Mouse (Mus musculus) intestine, embryonic 14.5 days (tissue): ENCODE measurements around the gene Mapkapk5. TPM values are rescaled to one million over a fixed set of nuclear protein-coding genes. Genes with fewer than 3 reads are reported as not detected.

ENCODE experiments used
- ATAC-seq: fragments of 200-750 bp; cut with Nextera tagmentation; replicated peaks from 2 replicates; pipeline ENCODE4 v1.8.0; 2017; ENCODE audit warnings: low read depth, moderate number of reproducible peaks, moderate TSS enrichment, moderate library complexity; ENCODE audit not compliant: low FRiP score, low TSS enrichment
- DNase-seq: peaks from one replicate; pipeline ENCODE4 v3.0.0-alpha.2; 2018; ENCODE audit warnings: low spot score
- H3K27ac ChIP-seq: fragments of 300-500 bp; sonication (generic); 2 replicates; pipeline ENCODE4 v1.5.1; 2014; ENCODE audit warnings: low read depth, mild to moderate bottlenecking, control low read depth
- H3K27me3 ChIP-seq: fragments of 300-500 bp; sonication (generic); replicated peaks from 2 replicates; pipeline ENCODE4 v1.6.1; 2014; ENCODE audit warnings: low read length, control low read depth; ENCODE audit not compliant: control insufficient read depth, insufficient read depth
- H3K36me3 ChIP-seq: fragments of 300-500 bp; sonication (generic); 2 replicates; pipeline ENCODE4 v1.6.1; 2014; ENCODE audit warnings: low read length, control low read depth; ENCODE audit not compliant: control insufficient read depth, insufficient read depth
- H3K4me1 ChIP-seq: fragments of 300-500 bp; sonication (generic); replicated peaks from 2 replicates; pipeline ENCODE4 v1.6.1; 2014; ENCODE audit warnings: low read length, control low read depth, mixed read lengths; ENCODE audit not compliant: control insufficient read depth, insufficient read depth
- H3K4me2 ChIP-seq: fragments of 300-500 bp; sonication (generic); 2 replicates; pipeline ENCODE4 v1.6.1; 2014; ENCODE audit warnings: low read length
- H3K4me3 ChIP-seq: fragments of 300-500 bp; sonication (generic); 2 replicates; pipeline ENCODE4 v1.5.1; 2014; ENCODE audit warnings: low read depth, low read length, control low read depth, mixed read lengths
- H3K9ac ChIP-seq: fragments of 300-500 bp; sonication (generic); 2 replicates; pipeline ENCODE4 v1.6.1; 2014; ENCODE audit warnings: mild to moderate bottlenecking, low read length
- H3K9me3 ChIP-seq: fragments of 300-500 bp; sonication (generic); 2 replicates; pipeline ENCODE4 v1.6.1; 2016; ENCODE audit warnings: low read length, control low read depth; ENCODE audit not compliant: control insufficient read depth
- WGBS: fragments of 180-500 bp; shearing (Covaris S2); extraction: QIAGEN DNeasy Blood & Tissue Kit; methylation state at CpG from one replicate; pipeline ENCODE4 v1.1.7; 2014; 5-methylcytosine and 5-hydroxymethylcytosine counted together
- polyA plus RNA-seq: library from polyadenylated mRNA; unstranded; fragments of >200 nt; fragmentation: Nextera tagmentation; extraction: Ambion mirVana; gene quantifications from 2 replicates; pipeline ENCODE4 v1.2.1, GENCODE M21; 2014

The Mapkapk5 gene
- polyA plus RNA-seq, 1 experiment from 2014 or later: 48.8 TPM

DNA sequence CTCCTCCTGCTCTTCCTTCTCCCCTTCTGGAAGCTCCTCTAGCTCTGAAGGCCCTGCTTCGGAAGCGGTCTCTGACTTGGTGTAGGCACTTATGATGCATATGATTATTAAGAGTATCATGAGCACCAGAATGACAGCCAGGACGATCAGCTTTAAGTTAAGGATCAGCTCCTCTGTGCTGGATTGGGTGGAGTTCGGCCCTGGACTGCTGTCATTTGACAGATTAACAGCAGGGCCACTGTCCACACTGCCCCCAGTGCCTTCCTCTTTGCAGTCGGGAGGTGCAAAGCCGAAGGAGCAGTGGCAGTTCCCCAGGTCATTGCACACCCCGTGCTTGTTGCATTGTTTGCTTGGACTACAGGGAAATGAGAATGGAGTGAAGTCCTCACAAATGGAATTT, 45.0 kb downstream of the Mapkapk5 start:
- Histone ChIP-seq H3K4me2 (no peak overlapping the region), H3K36me3 (no peaks in the 10 kb centered on the region), H3K4me1 (no peaks in the 10 kb centered on the region), H3K9me3 (no peaks in the 10 kb centered on the region), H3K27me3 (no peaks in the 10 kb centered on the region), H3K27ac (no peak overlapping the region), H3K9ac (no peak overlapping the region), H3K4me3 (no peak overlapping the region)
- ATAC-seq (no peak), DNase-seq (no peak)
- 47% methylated on average over 7 of the region's 7 CpGs for WGBS

DNA sequence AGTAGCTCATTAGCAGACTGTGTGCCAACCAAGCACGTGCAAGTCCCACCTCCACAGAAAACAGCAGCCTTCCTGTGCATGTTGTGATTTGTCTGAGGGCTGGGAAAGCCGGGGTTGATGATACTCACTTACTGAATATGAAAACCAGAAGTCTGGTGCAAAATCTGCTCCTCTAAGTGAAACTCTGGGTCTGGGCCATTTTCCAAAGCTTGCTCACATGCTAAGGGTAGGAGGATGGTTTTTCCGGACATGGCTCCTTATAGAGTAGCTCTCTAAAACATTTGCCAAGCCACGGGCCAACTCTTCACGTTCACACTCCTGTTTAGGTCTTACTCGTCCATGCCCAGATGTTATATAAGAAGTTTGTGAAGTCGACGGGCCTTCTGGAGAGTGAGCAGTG, 52.4 kb downstream of the Mapkapk5 start:
- Histone ChIP-seq H3K36me3 (no peaks in the 10 kb centered on the region), H3K9ac (no peak overlapping the region), H3K27me3 (no peaks in the 10 kb centered on the region), H3K27ac (no peak overlapping the region), H3K9me3 (no peaks in the 10 kb centered on the region), H3K4me2 (no peak overlapping the region), H3K4me1 (no peaks in the 10 kb centered on the region), H3K4me3 (no peak overlapping the region)
- DNase-seq (no peak), ATAC-seq (no peak)
- WGBS: 76% methylated on average over 8 of the region's 8 CpGs

DNA sequence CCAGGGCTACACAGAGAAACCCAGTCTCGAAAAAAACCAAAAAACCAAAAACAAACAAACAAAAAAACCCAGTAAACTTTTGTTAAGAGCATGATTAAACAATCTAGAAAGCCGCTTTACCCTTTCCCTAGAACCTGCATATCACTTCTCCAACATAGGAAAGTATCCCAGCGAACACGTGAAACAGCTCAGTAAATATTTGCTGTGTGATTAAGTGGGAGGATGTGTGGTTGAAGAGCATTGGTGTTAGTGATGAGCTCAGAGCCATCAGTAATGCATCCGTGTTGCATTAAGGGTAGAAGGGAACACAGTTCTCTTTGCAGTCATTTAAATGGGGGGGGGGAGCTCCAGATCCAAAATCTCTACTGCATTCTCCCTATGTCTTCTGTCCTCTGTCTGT, 60.9 kb downstream of the Mapkapk5 start:
- no peak for DNase-seq
- H3K4me3 ChIP-seq: no peak overlapping the region
- no peak for ATAC-seq
- no peaks in the 10 kb centered on the region for H3K36me3 ChIP-seq
- 68% methylated on average over 5 of the region's 5 CpGs for WGBS
- H3K9ac ChIP-seq: no peak overlapping the region
- no peaks in the 10 kb centered on the region for H3K9me3 ChIP-seq
- H3K27ac ChIP-seq: no peak overlapping the region
- no peak overlapping the region for H3K4me2 ChIP-seq
- no peaks in the 10 kb centered on the region for H3K27me3 ChIP-seq
- H3K4me1 ChIP-seq: no peaks in the 10 kb centered on the region

DNA sequence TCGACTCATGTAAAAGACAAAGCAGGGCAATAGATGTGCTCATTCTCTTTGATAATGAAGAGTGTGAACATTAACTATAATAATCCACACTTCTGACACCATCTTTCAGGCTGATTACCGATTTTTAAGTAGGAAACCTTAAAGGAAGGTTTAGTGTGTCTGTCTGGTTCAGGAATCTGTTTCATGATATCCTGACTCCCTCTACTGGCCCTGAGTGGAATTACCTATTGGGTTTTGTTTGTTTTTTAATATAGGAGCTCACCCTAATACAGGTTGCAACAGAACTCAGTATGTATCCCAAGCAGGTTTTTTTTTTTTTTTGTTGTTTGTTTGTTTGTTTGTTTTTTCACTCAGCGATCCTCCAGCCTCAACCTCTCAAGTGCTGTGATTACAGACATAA, 68.0 kb downstream of the Mapkapk5 start:
- ATAC-seq (no peak), DNase-seq (no peak)
- no peak overlapping the region for H3K4me2 ChIP-seq
- no peaks in the 10 kb centered on the region for H3K36me3 ChIP-seq
- no peak overlapping the region for H3K4me3 ChIP-seq
- no peaks in the 10 kb centered on the region for H3K27me3 ChIP-seq
- WGBS: 29% methylated on average over 3 of the region's 3 CpGs
- H3K27ac ChIP-seq: no peak overlapping the region
- no peaks in the 10 kb centered on the region for H3K9me3 ChIP-seq
- no peak overlapping the region for H3K9ac ChIP-seq
- no peaks in the 10 kb centered on the region for H3K4me1 ChIP-seq

DNA sequence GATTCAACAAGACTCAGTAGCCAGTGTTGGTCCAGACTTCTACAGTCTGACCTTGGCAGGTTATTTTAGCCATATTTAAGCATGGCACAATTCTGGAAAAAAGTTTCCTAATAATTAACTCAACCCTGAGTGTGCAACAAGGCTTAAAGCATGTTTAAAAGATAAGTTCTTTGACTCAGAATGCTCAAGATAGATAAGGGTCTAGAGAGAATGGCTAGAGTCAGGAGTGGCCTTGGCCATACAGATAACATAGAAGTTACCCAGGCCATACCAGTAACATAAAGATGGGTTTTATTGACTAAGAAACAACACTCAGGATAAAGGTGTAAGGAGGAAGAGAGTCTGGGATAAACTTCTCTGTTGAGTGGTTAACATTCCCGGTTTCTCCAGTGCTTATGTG, 69.7 kb downstream of the Mapkapk5 start:
- Histone ChIP-seq H3K36me3 (no peaks in the 10 kb centered on the region), H3K4me1 (no peaks in the 10 kb centered on the region), H3K4me2 (no peak overlapping the region), H3K4me3 (no peak overlapping the region), H3K9me3 (no peaks in the 10 kb centered on the region), H3K27ac (no peak overlapping the region), H3K9ac (no peak overlapping the region), H3K27me3 (no peaks in the 10 kb centered on the region)
- ATAC-seq: no peak
- DNase-seq: no peak
- 74% methylated on average over 1 of the region's 1 CpGs for WGBS

Other genes with a start within 250 kb of the Mapkapk5 start
- 72.4 and 74.9 TPM in 2 replicates for gene Trafd1, start 160.3 kb downstream of the Mapkapk5 start, polyA plus RNA-seq
- gene Naa25, start 148.0 kb downstream of the Mapkapk5 start, polyA plus RNA-seq: 47.4 and 53.2 TPM in 2 replicates
- gene Tmem116, start 94.0 kb downstream of the Mapkapk5 start, polyA plus RNA-seq: 1.8 and 2.7 TPM in 2 replicates
- 164 and 167 TPM in 2 replicates for gene Erp29, start 93.4 kb downstream of the Mapkapk5 start, polyA plus RNA-seq
- 0.07 and 0.16 TPM in 2 replicates for gene Adam1b, start 42.5 kb downstream of the Mapkapk5 start, polyA plus RNA-seq
- gene Adam1a, start 423 bp downstream of the Mapkapk5 start, polyA plus RNA-seq: 1.6 and 2.1 TPM in 2 replicates
- gene Gm42878, start 423 bp downstream of the Mapkapk5 start, polyA plus RNA-seq: not detected in 2 replicates
- gene Aldh2, start 47.9 kb upstream of the Mapkapk5 start, polyA plus RNA-seq: 70.2 and 76.5 TPM in 2 replicates
- gene Acad12, start 73.0 kb upstream of the Mapkapk5 start, polyA plus RNA-seq: 2.4 and 3.4 TPM in 2 replicates
- gene Acad10, start 114.6 kb upstream of the Mapkapk5 start, polyA plus RNA-seq: 4.3 and 4.7 TPM in 2 replicates
- 31.5 and 32.8 TPM in 2 replicates for gene Brap, start 114.7 kb upstream of the Mapkapk5 start, polyA plus RNA-seq
- 59.4 and 59.8 TPM in 2 replicates for gene Atxn2, start 165.4 kb upstream of the Mapkapk5 start, polyA plus RNA-seq